Mouse (Mus musculus): ENCODE data around the gene Cdc45. TPM values are rescaled to one million over a fixed set of nuclear protein-coding genes. Genes with fewer than 3 reads are reported as not detected.
A peak's percentile ranks its signal among the peaks of the same experiment; 100 is the strongest.
"Not testable (repeated sequence)": the region's sequence is repeated elsewhere in the genome, so short reads cannot be mapped to it uniquely, and the experiment has no call there.

The Cdc45 gene
- 82.9 and 88.0 TPM in 2 replicates for polyA plus RNA-seq (2016; fragmentation: Nextera tagmentation; extraction: Ambion mirVana)

DNA sequence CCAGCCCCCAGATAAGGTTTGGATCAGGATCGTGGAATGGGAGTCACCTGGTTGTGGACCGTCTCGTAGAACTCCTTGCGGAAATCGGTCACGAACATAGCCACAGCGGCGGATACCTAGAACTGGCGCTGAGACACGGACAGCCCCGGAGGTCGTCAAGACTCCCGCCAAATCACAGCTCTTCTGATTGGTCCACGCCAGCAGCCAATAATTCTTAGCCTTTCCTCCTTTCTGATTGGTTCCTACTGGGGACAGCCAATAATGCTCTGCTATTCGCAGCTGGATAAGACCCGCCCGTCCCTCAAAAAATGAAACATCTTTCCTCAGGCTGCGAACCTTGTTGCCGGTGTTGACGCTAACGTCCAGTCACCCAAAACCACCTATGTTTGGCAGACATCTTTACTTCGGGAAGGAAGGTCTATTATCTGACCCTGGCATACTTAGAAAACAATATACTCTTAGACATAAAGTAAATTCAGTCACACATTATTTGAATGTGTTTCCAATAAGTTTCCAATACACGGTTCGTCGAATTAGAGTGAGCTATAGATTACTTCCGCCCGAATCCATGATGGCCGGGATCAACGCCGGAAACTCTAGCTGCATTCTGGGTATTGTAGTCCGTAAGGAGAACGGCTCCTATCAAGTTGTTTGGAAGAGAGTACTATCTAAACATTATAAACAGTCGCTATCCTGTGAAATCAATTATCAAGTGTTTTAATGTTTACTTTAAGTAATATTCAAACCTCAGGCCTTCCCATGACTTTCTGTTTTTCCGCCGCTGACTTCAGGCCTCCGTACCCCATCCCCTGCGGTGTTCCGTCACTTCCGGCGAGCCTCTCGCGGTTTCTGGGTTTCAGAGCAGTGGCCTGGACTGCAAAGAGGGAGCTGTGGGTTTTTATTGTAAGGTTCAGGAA lies at the start of gene Cdc45, which contains the start of gene Ufd1:
TSS of gene Cdc45 (minus strand) at position 520 of the 917 bp plus-strand sequence.
TSS of gene Ufd1 (plus strand) at position 312 of the 917 bp plus-strand sequence.
- peaks cover 63% of the 10 kb centered on the region for H3K36me3 ChIP-seq
- peak within 1 kb of the TSS; percentile 89 for H3K4me3 ChIP-seq
- peak; percentile 90 for DNase-seq (ENCODE audit: low spot score)
- WGBS, result under 1% methylated on average over 42 of the region's 42 CpGs
- no peaks in the 10 kb centered on the region for H3K9me3 ChIP-seq (replicated peaks)
- H3K27me3 ChIP-seq (ENCODE audit: low read depth, poor library complexity, severe bottlenecking), result no peaks in the 10 kb centered on the region
- H3K27ac ChIP-seq, result peak within 1 kb of the TSS; percentile 91
- peaks cover 19% of the 10 kb centered on the region for H3K4me1 ChIP-seq

DNA sequence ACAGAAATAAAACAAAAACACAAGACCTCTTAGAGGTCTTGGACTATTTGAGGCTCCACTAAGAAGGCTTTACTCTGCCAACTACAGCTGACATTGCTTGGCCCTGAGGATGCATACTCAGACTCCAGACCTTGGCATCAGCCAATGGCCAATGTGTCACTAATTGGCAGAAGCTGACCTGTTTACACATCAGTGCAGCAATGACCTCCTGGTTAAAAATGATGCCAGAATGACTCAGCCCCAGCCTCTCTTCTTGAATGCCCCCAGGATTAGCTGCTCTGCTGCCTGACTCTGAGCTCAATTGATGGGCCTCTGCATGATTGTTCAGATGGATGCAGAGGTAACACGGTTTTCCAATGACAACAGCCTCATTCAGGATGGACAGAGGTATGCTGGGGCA lies 48.4 kb upstream of the Cdc45 start:
- Histone ChIP-seq H3K27ac (no peak overlapping the region), H3K36me3 (no peaks in the 10 kb centered on the region), H3K9me3 (replicated peaks) (no peaks in the 10 kb centered on the region), H3K4me1 (no peaks in the 10 kb centered on the region), H3K4me3 (no peak overlapping the region), H3K27me3 (ENCODE audit: low read depth, poor library complexity, severe bottlenecking) (no peaks in the 10 kb centered on the region)
- WGBS, result 78% methylated on average over 1 of the region's 1 CpGs
- DNase-seq (ENCODE audit: low spot score), result no peak

- Histone ChIP-seq H3K4me3 (no peak overlapping the region), H3K9me3 (replicated peaks) (no peaks in the 10 kb centered on the region), H3K4me1 (no peaks in the 10 kb centered on the region), H3K27ac (no peak overlapping the region), H3K36me3 (no peaks in the 10 kb centered on the region), H3K27me3 (ENCODE audit: low read depth, poor library complexity, severe bottlenecking) (no peaks in the 10 kb centered on the region)
- DNase-seq (ENCODE audit: low spot score), result no peak
These were observed 46.8 kb upstream of the Cdc45 start for GRCm38 (mm10) chr16:18858551-18858950.

DNA sequence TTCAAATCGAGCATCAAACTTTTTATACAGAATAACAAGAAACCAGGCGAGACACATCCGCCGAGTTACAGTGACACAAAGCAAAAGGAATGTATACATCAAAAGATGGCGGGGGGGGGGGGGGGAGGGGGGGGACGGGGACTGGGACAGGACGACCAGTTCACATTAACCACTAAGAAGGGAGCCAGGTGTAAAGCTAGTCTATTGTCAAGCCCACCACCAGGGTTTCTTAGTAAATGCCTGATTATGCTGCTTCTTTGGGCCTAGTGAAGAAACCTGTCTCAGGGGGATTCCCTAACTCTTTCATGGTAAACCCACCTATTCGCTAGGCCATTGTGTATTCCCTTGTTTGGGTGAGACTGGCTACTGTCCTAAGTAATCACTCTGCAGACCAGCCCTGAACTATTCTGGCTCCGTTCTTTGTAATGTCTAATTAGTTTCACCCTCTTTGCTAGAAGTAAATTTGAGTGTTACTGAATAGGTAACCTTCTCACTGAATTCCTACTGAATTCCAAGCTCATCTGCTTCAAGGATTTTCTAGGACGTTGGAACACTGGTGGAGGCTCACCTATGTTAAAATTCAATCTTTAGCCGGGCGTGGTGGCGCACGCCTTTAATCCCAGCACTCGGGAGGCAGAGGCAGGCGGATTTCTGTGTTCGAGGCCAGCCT lies 37.9 kb upstream of the Cdc45 start:
- not testable (repeated sequence) for H3K36me3 ChIP-seq; H3K4me1 ChIP-seq; DNase-seq (ENCODE audit: low spot score); H3K27ac ChIP-seq; H3K27me3 ChIP-seq (ENCODE audit: low read depth, poor library complexity, severe bottlenecking); H3K9me3 ChIP-seq (replicated peaks); H3K4me3 ChIP-seq
- WGBS, result 88% methylated on average over 16 of the region's 17 CpGs

- no peak for DNase-seq (ENCODE audit: low spot score)
- Histone ChIP-seq H3K27ac (no peak overlapping the region), H3K27me3 (ENCODE audit: low read depth, poor library complexity, severe bottlenecking) (no peaks in the 10 kb centered on the region), H3K4me1 (no peaks in the 10 kb centered on the region), H3K4me3 (no peak overlapping the region), H3K9me3 (replicated peaks) (no peaks in the 10 kb centered on the region), H3K36me3 (no peaks in the 10 kb centered on the region)
- 86% methylated on average over 15 of the region's 15 CpGs for WGBS
These were observed 34.6 kb upstream of the Cdc45 start for GRCm38 (mm10) chr16:18846301-18846820.

DNA sequence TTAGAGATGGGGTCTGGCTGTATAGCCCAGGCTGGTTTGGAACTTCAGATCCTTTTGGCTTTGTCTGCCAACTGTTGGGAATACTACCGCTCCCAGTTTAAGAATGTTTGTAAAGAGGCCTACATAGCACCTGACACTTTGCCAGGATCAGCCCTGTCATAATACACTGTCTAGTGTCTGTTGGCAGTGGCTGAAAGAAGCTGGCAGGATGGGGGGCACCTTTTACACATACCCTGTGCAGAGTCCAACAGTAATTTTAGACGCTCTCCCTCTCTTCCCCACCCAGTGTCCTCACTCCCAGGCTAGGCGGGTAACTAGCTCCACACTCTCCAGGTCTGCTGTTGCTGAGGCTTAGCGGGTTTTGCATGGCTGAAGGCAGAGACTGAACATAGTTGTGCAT lies 26.6 kb upstream of the Cdc45 start:
- H3K36me3 ChIP-seq, result peaks cover 39% of the 10 kb centered on the region
- H3K27ac ChIP-seq, result no peak overlapping the region
- H3K9me3 ChIP-seq (replicated peaks), result no peaks in the 10 kb centered on the region
- no peaks in the 10 kb centered on the region for H3K27me3 ChIP-seq (ENCODE audit: low read depth, poor library complexity, severe bottlenecking)
- peaks cover 5% of the 10 kb centered on the region for H3K4me1 ChIP-seq
- WGBS, result 94% methylated on average over 4 of the region's 4 CpGs
- no peak overlapping the region for H3K4me3 ChIP-seq
- no peak for DNase-seq (ENCODE audit: low spot score)

- H3K27ac ChIP-seq, result peak within 1 kb of the TSS; percentile 92
- peak within 1 kb of the TSS; percentile 96 for H3K4me3 ChIP-seq
- H3K9me3 ChIP-seq (replicated peaks), result no peaks in the 10 kb centered on the region
- no peaks in the 10 kb centered on the region for H3K27me3 ChIP-seq (ENCODE audit: low read depth, poor library complexity, severe bottlenecking)
- under 1% methylated on average over 46 of the region's 46 CpGs for WGBS
- DNase-seq (ENCODE audit: low spot score), result peak; percentile 90
- peaks cover 56% of the 10 kb centered on the region for H3K36me3 ChIP-seq
- H3K4me1 ChIP-seq, result peaks cover 5% of the 10 kb centered on the region
These were observed 24.9 kb upstream of the Cdc45 start, which contains the start of the genes 2510002D24Rik and Gm28539 for GRCm38 (mm10) chr16:18836468-18837208. TSS of gene 2510002D24Rik (plus strand) at chr16:18836578. TSS of gene Gm28539 (plus strand) at chr16:18836584.

DNA sequence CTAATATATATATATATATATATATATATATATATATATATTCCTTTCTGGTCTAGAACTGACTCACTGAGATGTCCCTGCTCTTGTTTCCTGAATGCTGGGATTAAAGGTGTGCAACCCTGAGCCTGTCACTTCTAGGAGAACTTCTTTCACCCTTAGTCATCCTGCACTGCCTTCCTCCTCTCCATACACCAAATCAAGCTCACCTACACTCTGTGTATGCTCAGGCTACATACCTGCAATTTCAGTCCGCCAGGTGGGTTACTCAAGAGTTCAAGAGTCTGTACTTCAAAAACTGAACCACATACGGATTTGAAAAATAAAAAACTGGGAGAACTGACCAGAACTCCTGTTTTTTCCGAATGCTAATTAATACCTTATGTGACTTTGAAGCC lies 24.3 kb upstream of the Cdc45 start:
- Histone ChIP-seq H3K27ac (peak overlapping the region; percentile 92; the same call in 1 of the 2 replicates), H3K4me1 (peaks cover 5% of the 10 kb centered on the region), H3K27me3 (ENCODE audit: low read depth, poor library complexity, severe bottlenecking) (no peaks in the 10 kb centered on the region), H3K4me3 (peak overlapping the region; percentile 96), H3K36me3 (peaks cover 61% of the 10 kb centered on the region), H3K9me3 (replicated peaks) (no peaks in the 10 kb centered on the region)
- 24% methylated on average over 3 of the region's 3 CpGs for WGBS
- no peak for DNase-seq (ENCODE audit: low spot score)

DNA sequence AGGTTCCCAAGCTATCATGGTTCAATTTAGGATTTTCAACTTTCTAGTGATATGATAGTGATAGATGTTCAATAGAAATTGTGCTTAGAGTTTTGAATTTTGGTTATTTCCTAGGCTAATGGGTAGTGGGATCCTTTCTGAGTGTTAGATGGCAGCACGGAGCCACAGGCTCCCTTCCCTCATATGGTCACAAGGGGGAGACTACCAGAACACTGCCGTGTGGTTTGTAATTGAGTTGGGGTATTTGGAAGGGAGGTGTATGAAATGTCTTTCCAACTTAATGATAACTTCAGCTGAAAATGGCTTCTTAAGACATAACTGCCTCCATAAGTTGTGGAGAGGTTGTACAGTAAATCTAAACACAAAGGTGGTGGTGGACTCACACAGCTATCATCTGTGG lies 21.7 kb upstream of the Cdc45 start:
- DNase-seq (ENCODE audit: low spot score), result no peak
- WGBS, result 67% methylated on average over 2 of the region's 2 CpGs

DNA sequence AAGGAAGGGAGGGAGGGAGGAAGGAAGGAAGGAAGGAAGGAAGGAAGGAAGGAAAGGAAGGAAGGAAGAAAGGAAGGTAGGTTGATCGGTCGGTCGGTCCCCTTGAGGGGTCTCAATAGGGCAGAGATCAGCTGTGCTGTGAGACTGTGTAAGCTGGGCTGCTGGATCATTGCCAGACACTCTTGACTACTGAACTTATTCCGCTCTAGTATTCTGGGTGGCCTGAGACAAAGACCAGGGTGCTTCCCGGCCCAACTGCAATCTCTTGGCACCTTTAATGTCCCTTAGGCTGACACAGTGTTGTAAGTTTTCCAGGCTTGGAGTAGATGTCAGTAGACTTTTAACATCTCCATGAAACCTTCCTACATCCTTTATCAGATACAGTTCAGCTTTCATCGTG lies 17.3 kb upstream of the Cdc45 start:
- Histone ChIP-seq H3K4me3 (no peak overlapping the region), H3K9me3 (replicated peaks) (no peaks in the 10 kb centered on the region), H3K27me3 (ENCODE audit: low read depth, poor library complexity, severe bottlenecking) (no peaks in the 10 kb centered on the region), H3K4me1 (no peaks in the 10 kb centered on the region), H3K27ac (no peak overlapping the region), H3K36me3 (peaks cover 99% of the 10 kb centered on the region)
- DNase-seq (ENCODE audit: low spot score), result no peak
- WGBS, result 93% methylated on average over 6 of the region's 6 CpGs

More for the DNA sequence above, 21.7 kb upstream of the Cdc45 start:
- Histone ChIP-seq H3K27me3 (ENCODE audit: low read depth, poor library complexity, severe bottlenecking) (no peaks in the 10 kb centered on the region), H3K36me3 (peaks cover 75% of the 10 kb centered on the region), H3K4me1 (peaks cover 5% of the 10 kb centered on the region), H3K27ac (no peak overlapping the region), H3K4me3 (no peak overlapping the region), H3K9me3 (replicated peaks) (no peaks in the 10 kb centered on the region)

DNA sequence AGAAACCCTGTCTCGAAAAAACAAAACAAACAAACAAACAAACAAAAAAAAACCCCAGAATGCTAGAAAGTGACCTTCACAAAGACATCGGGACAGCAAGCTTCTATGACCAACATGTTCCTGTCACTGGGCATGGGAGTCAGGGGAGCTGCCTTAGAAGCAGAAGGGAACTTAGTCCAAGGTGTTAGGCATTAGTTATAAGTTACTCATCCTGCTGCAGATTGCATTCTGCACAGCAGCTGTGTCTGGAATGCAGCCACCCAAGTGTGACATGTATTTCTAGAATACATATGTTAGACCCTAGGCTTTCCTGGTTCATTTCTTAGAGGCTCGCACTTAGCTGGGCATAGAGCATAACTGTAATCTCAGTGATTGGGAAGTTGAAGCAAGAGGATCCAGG lies 16.8 kb upstream of the Cdc45 start:
- H3K36me3 ChIP-seq, result peaks cover 99% of the 10 kb centered on the region
- WGBS, result 88% methylated on average over 3 of the region's 3 CpGs

GRCm38 (mm10) chr16:18822925-18823324 lies 11.1 kb upstream of the Cdc45 start:
- Histone ChIP-seq H3K36me3 (peaks cover 100% of the 10 kb centered on the region), H3K9me3 (replicated peaks) (no peaks in the 10 kb centered on the region), H3K4me1 (no peaks in the 10 kb centered on the region), H3K27me3 (ENCODE audit: low read depth, poor library complexity, severe bottlenecking) (no peaks in the 10 kb centered on the region), H3K4me3 (no peak overlapping the region), H3K27ac (no peak overlapping the region)
- WGBS, result 88% methylated on average over 4 of the region's 4 CpGs
- no peak for DNase-seq (ENCODE audit: low spot score)

More for the DNA sequence above, 16.8 kb upstream of the Cdc45 start:
- Histone ChIP-seq H3K27me3 (ENCODE audit: low read depth, poor library complexity, severe bottlenecking) (no peaks in the 10 kb centered on the region), H3K4me3 (no peak overlapping the region), H3K9me3 (replicated peaks) (no peaks in the 10 kb centered on the region), H3K4me1 (no peaks in the 10 kb centered on the region), H3K27ac (no peak overlapping the region)
- no peak for DNase-seq (ENCODE audit: low spot score)
